Mouse (Mus musculus) cerebellum, adult 2 months (tissue): ENCODE results near the gene Nek9.

ENCODE experiments used
- CTCF ChIP-seq: fragments of 200-500 bp; IDR thresholded peaks from 2 replicates; pipeline ENCODE4 v1.5.1; 2011; ENCODE audit warnings: low read depth, mild to moderate bottlenecking, control low read depth, low read length, moderate library complexity, borderline replicate concordance; ENCODE audit not compliant: insufficient read depth
- POLR2A ChIP-seq: fragments of 200-500 bp; IDR thresholded peaks from 2 replicates; pipeline ENCODE4 v1.6.1; 2011; ENCODE audit warnings: low read length, control low read depth, borderline replicate concordance; ENCODE audit not compliant: insufficient read depth

DNA sequence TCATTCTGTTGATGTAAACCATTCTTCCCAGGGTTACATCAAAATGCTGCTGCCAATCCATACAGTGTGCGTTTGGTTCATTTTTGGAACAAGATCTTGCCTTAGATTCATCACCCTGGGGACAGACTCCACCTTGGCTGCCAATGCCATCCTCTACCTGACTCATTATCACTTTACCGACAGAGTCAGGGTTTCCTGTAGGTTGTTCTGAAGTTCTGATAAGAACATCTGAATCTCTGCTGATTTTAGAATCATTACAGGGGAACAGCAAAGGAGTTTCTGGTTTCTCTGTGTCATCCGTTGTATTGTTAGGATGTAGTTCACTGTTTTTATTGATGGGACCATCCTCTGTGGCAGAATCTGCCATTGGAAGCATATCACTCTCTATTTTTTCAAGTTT, 72.9 kb downstream of the Nek9 start:
- TF ChIP-seq CTCF (no peak), POLR2A (no peak)
